Mouse (Mus musculus): ENCODE measurements around the gene Faim2.

DNA sequence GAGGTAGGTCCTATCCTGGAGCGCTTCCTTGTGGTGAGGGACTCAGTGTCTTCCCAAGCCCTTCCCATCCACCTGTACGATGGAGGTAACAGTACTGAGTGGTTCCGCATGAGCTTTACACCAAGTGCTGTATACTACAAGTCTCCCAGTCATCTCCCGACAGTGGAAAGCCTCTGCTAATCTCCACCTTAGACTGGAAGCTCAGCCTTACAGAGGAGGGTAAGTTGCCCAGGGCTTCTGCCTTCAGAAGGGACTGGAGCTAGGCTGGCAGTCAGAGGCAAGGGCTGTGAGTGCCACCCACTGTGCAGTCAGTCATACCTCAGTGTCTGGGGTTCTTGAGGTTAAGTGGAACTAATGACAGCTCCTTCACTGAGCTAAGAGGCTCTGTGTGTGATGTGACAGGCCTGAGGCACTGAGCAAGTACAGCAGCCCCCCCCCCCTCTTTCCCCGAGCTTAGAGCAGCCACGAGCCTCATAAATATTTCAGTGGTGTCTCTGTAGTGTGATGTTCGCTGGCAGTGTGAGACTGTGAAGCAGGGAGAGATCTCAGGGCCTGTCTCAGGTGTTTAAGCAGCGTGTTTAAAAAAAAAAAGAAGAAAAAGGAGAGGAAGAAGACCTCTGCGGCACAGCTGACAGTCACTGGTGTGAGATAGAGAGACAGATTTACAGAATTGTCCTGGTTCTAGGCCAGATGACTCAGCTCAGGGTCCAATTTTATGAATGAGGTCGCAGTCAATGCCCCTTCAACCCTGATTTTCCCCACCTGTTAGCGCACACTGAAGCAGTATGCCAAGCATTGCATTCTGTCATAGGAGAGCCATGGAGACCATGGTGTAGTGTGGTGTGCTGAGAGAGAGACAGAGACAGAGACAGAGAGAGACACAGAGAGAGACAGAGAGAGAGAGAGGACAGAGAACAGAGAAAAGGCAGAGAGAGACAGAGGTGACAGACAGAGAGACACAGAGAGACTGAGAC is 9.2 kb upstream of the Faim2 start:
- TF ChIP-seq CTCF (IDR thresholded peaks at IDR 0.05) (no peak), POLR2A (IDR thresholded peaks at IDR 0.05; ENCODE audit: insufficient read depth, low read depth, low read length) (no peak)
